Mouse (Mus musculus): ENCODE measurements at regions not wholly inside any gene's neighbourhood (a gene's known extent, or its start where the extent isn't known, plus 50 kb on each side); places are given as distances from the start of the nearest gene placed in this dataset.

GRCm38 (mm10) chr5:77806334-77807157, 398.7 kb upstream of the Igfbp7 start:
- no peak overlapping the region for H3K9ac ChIP-seq
- no peaks in the 10 kb centered on the region for H3K4me1 ChIP-seq
- WGBS, result 64% methylated on average over 9 of the region's 9 CpGs
- no peaks in the 10 kb centered on the region for H3K9me3 ChIP-seq
- no peaks in the 10 kb centered on the region for H3K27me3 ChIP-seq (replicated peaks)
- no peak for ATAC-seq (ENCODE audit: insufficient read depth, low FRiP score, low read depth)
- H3K4me2 ChIP-seq, result no peak overlapping the region
- H3K36me3 ChIP-seq, result no peaks in the 10 kb centered on the region
- no peak overlapping the region for H3K4me3 ChIP-seq (replicated peaks)
- H3K27ac ChIP-seq, result no peak overlapping the region

DNA sequence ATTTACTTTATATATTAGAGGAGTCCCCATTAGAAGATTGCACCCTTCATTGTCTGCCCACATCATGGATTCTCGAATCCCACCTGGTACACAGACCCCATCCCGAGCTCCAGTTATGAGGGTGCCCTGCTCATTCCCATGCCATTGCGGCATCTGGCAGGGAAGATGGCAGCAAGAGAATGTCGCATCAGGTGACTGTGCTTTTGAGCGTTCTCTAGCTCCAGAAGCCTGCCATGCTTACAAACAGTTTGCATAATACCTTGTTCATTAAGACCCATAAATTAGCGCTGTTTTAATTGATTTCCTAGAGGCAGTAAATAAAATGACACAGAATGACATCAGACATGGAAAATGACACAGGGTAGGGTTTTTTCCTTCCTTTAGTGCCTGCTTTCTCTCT, 398.0 kb upstream of the Igfbp7 start:
- no peak for ATAC-seq (ENCODE audit: insufficient read depth, low FRiP score, low read depth)
- Histone ChIP-seq H3K4me3 (replicated peaks) (no peak overlapping the region), H3K36me3 (no peaks in the 10 kb centered on the region), H3K4me2 (no peak overlapping the region), H3K4me1 (no peaks in the 10 kb centered on the region), H3K9ac (no peak overlapping the region), H3K27me3 (replicated peaks) (no peaks in the 10 kb centered on the region), H3K27ac (no peak overlapping the region), H3K9me3 (no peaks in the 10 kb centered on the region)
- WGBS, result 88% methylated on average over 6 of the region's 6 CpGs

- no peak for ATAC-seq (ENCODE audit: insufficient read depth, low FRiP score, low read depth)
- 71% methylated on average over 1 of the region's 1 CpGs for WGBS
Observed at GRCm38 (mm10) chr5:77805303-77805702, 397.5 kb upstream of the Igfbp7 start.

GRCm38 (mm10) chr5:77804113-77804512, 396.3 kb upstream of the Igfbp7 start:
- no peak overlapping the region for H3K27ac ChIP-seq
- WGBS, result 68% methylated on average over 9 of the region's 9 CpGs
- H3K9ac ChIP-seq, result no peak overlapping the region
- H3K4me3 ChIP-seq (replicated peaks), result no peak overlapping the region
- no peaks in the 10 kb centered on the region for H3K4me1 ChIP-seq
- no peak; the same call in 1 of the 2 replicates for ATAC-seq (ENCODE audit: insufficient read depth, low FRiP score, low read depth)
- H3K27me3 ChIP-seq (replicated peaks), result no peaks in the 10 kb centered on the region
- H3K4me2 ChIP-seq, result peak overlapping the region; percentile 8; the same call in 1 of the 2 replicates
- H3K36me3 ChIP-seq, result no peaks in the 10 kb centered on the region
- no peaks in the 10 kb centered on the region for H3K9me3 ChIP-seq

More at GRCm38 (mm10) chr5:77805303-77805702, 397.5 kb upstream of the Igfbp7 start:
- no peaks in the 10 kb centered on the region for H3K27me3 ChIP-seq (replicated peaks)
- H3K9ac ChIP-seq, result no peak overlapping the region
- no peaks in the 10 kb centered on the region for H3K9me3 ChIP-seq
- no peaks in the 10 kb centered on the region for H3K4me1 ChIP-seq
- H3K4me3 ChIP-seq (replicated peaks), result no peak overlapping the region
- no peak overlapping the region for H3K27ac ChIP-seq
- no peaks in the 10 kb centered on the region for H3K36me3 ChIP-seq
- no peak overlapping the region for H3K4me2 ChIP-seq

DNA sequence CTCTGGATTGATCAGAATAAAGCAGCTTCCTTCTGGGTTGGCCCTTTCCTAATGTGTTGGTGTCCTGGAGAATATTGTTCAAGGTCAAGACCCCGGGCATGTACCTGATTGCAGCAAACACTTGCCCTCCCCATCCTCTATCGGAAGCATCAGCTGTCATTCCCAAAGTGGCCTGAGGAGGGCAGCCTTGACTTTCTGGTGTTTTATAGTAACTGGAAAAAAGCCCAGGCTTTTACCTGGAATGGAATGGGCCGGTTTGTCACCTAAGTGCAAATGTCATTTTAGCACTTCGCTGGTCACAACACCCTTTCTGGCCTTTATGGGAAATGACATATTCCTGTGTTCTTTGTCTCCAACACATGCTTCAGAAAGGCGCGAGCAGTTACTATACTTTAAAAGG, 395.7 kb upstream of the Igfbp7 start:
- no peak overlapping the region for H3K9ac ChIP-seq
- H3K4me1 ChIP-seq, result no peaks in the 10 kb centered on the region
- no peak overlapping the region for H3K27ac ChIP-seq
- no peak for ATAC-seq (ENCODE audit: insufficient read depth, low FRiP score, low read depth)
- no peaks in the 10 kb centered on the region for H3K36me3 ChIP-seq
- WGBS, result 52% methylated on average over 6 of the region's 6 CpGs
- H3K4me2 ChIP-seq, result peak overlapping the region; percentile 8; the same call in 1 of the 2 replicates
- no peaks in the 10 kb centered on the region for H3K27me3 ChIP-seq (replicated peaks)
- H3K9me3 ChIP-seq, result no peaks in the 10 kb centered on the region
- no peak overlapping the region for H3K4me3 ChIP-seq (replicated peaks)

DNA sequence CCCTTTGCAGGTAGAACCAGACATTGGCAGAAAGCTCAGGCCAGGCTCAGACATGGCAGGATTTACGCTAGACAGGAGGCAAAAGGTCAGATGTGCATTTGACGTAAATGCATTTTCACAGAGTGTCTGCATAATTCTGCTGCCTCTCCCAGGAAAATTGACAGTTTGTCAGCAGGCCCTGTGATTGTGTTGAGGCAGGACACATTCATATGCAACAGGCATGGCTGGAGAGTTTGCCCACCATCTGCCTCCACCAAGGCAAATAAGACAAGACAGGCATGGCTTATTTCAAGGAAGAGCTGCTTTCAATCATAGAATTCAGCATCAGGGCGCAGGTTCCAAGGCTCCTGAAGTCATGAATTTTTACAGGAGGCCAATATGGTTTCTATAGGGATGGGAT, 389.1 kb upstream of the Igfbp7 start:
- H3K9ac ChIP-seq, result no peak overlapping the region
- H3K4me2 ChIP-seq, result no peak overlapping the region
- H3K27me3 ChIP-seq (replicated peaks), result no peaks in the 10 kb centered on the region
- H3K9me3 ChIP-seq, result no peaks in the 10 kb centered on the region
- no peak overlapping the region for H3K27ac ChIP-seq
- ATAC-seq (ENCODE audit: insufficient read depth, low FRiP score, low read depth), result no peak
- H3K4me3 ChIP-seq (replicated peaks), result no peak overlapping the region
- WGBS, result 76% methylated on average over 3 of the region's 3 CpGs
- no peaks in the 10 kb centered on the region for H3K4me1 ChIP-seq
- no peaks in the 10 kb centered on the region for H3K36me3 ChIP-seq

DNA sequence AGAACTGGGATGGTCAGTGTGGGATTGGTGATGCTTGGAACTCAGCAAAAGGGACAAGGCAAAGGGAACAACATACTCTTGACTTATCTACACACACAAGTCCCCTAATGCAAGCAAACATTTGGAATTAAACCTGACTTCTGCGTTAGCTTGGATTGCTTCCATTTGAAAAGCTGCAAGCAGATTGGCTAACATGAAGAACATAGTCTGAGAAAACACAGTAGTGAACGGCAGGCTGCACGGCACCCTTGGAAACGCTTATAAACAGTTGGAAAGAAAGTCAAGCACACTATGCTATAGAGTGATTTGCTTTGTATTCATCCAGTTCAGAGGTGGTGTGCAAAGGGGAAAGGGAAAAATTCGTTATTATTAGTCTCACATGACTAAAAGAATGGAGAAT, 387.9 kb upstream of the Igfbp7 start:
- no peak for ATAC-seq (ENCODE audit: insufficient read depth, low FRiP score, low read depth)
- Histone ChIP-seq H3K9ac (no peak overlapping the region), H3K4me1 (no peaks in the 10 kb centered on the region), H3K4me2 (no peak overlapping the region), H3K4me3 (replicated peaks) (no peak overlapping the region), H3K36me3 (no peaks in the 10 kb centered on the region), H3K9me3 (no peaks in the 10 kb centered on the region), H3K27me3 (replicated peaks) (no peaks in the 10 kb centered on the region), H3K27ac (no peak overlapping the region)
- 70% methylated on average over 5 of the region's 5 CpGs for WGBS

- 67% methylated on average over 2 of the region's 2 CpGs for WGBS
- H3K4me3 ChIP-seq (replicated peaks), result no peak overlapping the region
- no peak overlapping the region for H3K9ac ChIP-seq
- no peak overlapping the region for H3K27ac ChIP-seq
- no peaks in the 10 kb centered on the region for H3K4me1 ChIP-seq
- no peaks in the 10 kb centered on the region for H3K9me3 ChIP-seq
- H3K27me3 ChIP-seq (replicated peaks), result no peaks in the 10 kb centered on the region
- no peak for ATAC-seq (ENCODE audit: insufficient read depth, low FRiP score, low read depth)
- H3K4me2 ChIP-seq, result no peak overlapping the region
- H3K36me3 ChIP-seq, result no peaks in the 10 kb centered on the region
Observed at GRCm38 (mm10) chr5:77783953-77784352, 376.1 kb upstream of the Igfbp7 start.

DNA sequence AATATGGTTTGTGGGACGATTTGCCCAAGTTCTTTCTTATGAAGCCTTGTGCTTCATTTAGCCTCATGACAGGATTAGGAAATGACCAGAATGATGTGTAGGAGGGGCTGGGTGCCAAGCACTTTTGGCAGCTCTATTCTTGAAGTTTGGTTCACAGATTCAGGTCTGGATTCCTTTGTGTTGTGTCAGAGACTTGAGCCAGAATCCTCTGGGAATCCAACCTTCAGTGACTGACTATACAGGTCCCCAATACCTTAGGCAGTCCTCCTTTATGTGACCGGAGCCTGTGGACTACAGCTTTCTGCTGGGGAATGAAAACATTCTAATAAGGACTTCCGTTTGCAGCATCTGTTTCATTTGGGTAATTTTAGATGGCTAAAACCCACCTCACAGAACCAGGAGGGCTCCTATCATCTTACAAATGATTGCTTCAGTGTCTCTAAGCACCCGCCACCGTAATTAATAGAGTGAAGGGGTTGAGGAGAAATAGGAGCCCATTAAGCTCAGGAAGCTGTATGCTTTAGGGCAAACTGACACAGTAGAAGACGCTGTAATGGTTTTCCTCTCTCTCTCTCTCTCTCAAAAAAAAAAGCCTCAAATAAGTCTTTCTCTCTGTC, 354.7 kb upstream of the Igfbp7 start:
- no peak for ATAC-seq (ENCODE audit: insufficient read depth, low FRiP score, low read depth)
- Histone ChIP-seq H3K9ac (no peak overlapping the region), H3K27me3 (replicated peaks) (no peaks in the 10 kb centered on the region), H3K27ac (no peak overlapping the region), H3K4me1 (no peaks in the 10 kb centered on the region), H3K4me2 (no peak overlapping the region), H3K36me3 (no peaks in the 10 kb centered on the region), H3K4me3 (replicated peaks) (no peak overlapping the region), H3K9me3 (no peaks in the 10 kb centered on the region)
- 61% methylated on average over 6 of the region's 6 CpGs for WGBS

- no peak for ATAC-seq (ENCODE audit: insufficient read depth, low FRiP score, low read depth)
- WGBS, result 84% methylated on average over 6 of the region's 6 CpGs
- H3K9ac ChIP-seq, result no peak overlapping the region
Observed at GRCm38 (mm10) chr5:77762013-77762412, 354.2 kb upstream of the Igfbp7 start.

GRCm38 (mm10) chr5:77748933-77749332, 341.1 kb upstream of the Igfbp7 start:
- Histone ChIP-seq H3K27ac (no peak overlapping the region), H3K36me3 (no peaks in the 10 kb centered on the region), H3K4me2 (no peak overlapping the region), H3K27me3 (replicated peaks) (no peaks in the 10 kb centered on the region), H3K9ac (no peak overlapping the region), H3K4me1 (no peaks in the 10 kb centered on the region), H3K4me3 (replicated peaks) (no peak overlapping the region), H3K9me3 (no peaks in the 10 kb centered on the region)
- no peak for ATAC-seq (ENCODE audit: insufficient read depth, low FRiP score, low read depth)
- 88% methylated on average over 1 of the region's 1 CpGs for WGBS

More at GRCm38 (mm10) chr5:77762013-77762412, 354.2 kb upstream of the Igfbp7 start:
- no peaks in the 10 kb centered on the region for H3K36me3 ChIP-seq
- no peak overlapping the region for H3K4me2 ChIP-seq
- no peak overlapping the region for H3K4me3 ChIP-seq (replicated peaks)
- H3K27me3 ChIP-seq (replicated peaks), result no peaks in the 10 kb centered on the region
- no peaks in the 10 kb centered on the region for H3K9me3 ChIP-seq
- H3K27ac ChIP-seq, result no peak overlapping the region
- H3K4me1 ChIP-seq, result no peaks in the 10 kb centered on the region

- no peak for ATAC-seq (ENCODE audit: insufficient read depth, low FRiP score, low read depth)
- H3K36me3 ChIP-seq, result no peaks in the 10 kb centered on the region
- H3K27ac ChIP-seq, result no peak overlapping the region
- no peak overlapping the region for H3K9ac ChIP-seq
- H3K9me3 ChIP-seq, result no peaks in the 10 kb centered on the region
- 74% methylated on average over 5 of the region's 5 CpGs for WGBS
- H3K4me1 ChIP-seq, result no peaks in the 10 kb centered on the region
- H3K4me2 ChIP-seq, result no peak overlapping the region
- H3K27me3 ChIP-seq (replicated peaks), result no peaks in the 10 kb centered on the region
- no peak overlapping the region for H3K4me3 ChIP-seq (replicated peaks)
Observed at GRCm38 (mm10) chr5:77746604-77747003, 338.8 kb upstream of the Igfbp7 start.

Data from stomach, embryonic 15.5 days (tissue).